Mouse (Mus musculus) G1E-ER4 (cell line): ENCODE data around the gene Naa40. TPM values are rescaled to one million over a fixed set of nuclear protein-coding genes. Genes with fewer than 3 reads are reported as not detected.

Source experiments
- GATA1 ChIP-seq: IDR thresholded peaks from one replicate; pipeline ENCODE4 v1.8.0; 2012; ENCODE audit warnings: low read length, inconsistent platforms
- polyA plus RNA-seq: library from polyadenylated mRNA; stranded (reverse); fragments of >175 nt; gene quantifications from 2 replicates; pipeline ENCODE4 v1.2.3, GENCODE M21; 2012

Gene Naa40
- 54.3 and 70.9 TPM in 2 replicates for polyA plus RNA-seq

DNA sequence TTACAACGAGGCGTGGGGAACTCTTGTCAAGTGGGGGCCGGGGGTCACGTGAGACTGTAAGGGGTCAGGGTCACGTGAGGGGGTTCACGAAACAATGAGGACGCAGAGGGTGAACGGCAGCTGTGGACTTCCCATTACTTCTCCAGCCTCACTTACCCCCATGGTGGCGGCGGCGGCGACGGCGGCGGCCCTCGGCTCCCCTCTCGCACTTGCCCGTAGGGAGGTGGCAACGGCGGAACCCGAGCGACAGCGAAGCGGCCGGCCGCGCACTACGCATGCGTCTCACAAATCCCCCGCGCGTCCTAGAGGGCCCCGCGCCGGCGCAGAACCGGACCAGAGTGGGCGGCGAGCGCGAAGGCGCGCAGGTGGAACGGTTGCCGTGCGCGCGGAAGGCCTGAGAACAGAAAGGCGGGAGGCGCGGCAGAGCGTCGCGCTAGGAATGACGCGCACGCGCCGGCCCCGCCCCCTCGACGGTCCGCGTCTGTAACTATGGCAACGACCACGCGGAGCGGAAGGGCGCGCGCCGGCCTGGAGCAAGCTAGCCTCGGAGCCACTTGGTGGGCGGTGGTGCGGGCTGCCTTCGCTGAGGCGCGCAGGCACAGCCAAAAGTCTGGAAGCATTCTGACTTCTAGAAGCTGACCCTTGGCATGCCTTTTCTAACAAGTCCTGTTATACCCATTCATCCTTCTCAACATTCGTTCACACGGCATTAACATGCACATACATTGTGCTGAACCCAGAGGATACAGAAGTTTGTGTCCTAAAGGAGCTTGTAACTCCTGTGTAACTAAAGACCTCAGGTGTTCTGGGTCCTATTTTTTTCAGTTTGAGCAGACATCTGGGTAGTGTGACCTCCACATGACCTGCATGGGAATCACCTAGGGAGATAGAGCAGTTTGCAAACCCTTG is at the start of gene Naa40:
Gene Naa40 (minus strand): TSS at position 402 of the 909 bp plus-strand sequence.
- TF ChIP-seq GATA1 = no peak

- TF ChIP-seq GATA1 = no peak
These were observed 48.8 kb upstream of the Naa40 start for GRCm38 (mm10) chr19:7289767-7290166.

- TF ChIP-seq GATA1 = no peak
These were observed 47.3 kb upstream of the Naa40 start for GRCm38 (mm10) chr19:7288288-7288687.

- TF ChIP-seq GATA1 = no peak
These were observed 45.8 kb upstream of the Naa40 start for GRCm38 (mm10) chr19:7286563-7287315.

GRCm38 (mm10) chr19:7280557-7281330 is 39.8 kb upstream of the Naa40 start:
- TF ChIP-seq GATA1 = no peak

DNA sequence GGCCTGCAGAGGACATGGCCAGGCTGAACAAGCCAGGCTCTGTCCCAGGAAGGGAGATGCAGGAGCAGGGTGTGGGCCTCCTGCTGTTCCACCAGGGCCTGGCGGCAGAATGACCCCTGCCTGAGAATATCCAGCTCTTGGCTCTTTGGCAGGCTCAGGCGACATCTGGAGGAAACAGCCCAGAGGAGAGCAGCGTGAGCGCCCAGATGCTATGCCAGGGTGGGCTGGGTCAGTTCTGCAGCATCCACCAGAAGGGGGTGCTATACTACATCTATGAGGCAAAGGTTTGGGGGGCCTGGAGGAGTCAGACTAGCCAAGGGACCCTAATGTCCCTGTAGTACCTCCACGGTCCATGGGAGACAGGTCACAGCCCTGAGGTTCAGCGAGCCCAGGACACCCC is 38.1 kb upstream of the Naa40 start:
- no peak for TF ChIP-seq GATA1

DNA sequence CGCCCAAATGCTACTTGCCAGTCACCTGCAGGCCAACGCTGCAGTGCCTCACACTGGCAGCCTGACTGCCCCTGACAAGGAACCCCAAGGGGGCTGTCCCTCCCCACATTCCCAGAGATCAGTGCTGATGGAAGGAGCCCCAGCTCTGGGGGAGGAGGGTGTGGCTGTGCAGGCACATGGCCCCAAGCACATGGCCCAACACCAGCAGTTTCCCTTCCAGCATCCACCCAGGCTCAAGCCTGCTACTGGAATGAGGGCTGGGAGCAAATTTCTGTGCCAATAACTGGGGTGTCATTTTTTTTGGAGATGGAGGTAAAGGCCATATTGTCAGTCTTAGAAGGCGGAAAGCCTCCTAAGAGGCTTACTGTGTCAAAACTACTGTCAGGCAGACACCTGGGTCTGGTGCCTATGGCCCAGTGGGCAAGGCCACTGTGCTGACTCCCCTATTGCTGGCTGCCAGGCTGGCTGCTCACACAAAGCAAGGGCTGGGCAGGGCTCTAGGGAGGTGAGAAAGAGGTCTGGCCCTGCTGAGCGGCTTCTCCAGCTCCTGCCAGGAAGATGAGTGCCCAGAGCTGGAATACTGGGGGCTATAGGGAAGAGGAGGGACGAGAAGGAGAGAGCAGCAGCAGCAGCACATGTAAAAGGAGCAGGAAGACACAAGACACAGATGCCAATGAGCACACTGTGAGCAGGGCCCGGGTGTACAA is 37.4 kb upstream of the Naa40 start:
- TF ChIP-seq GATA1 = no peak

- no peak for TF ChIP-seq GATA1
These were observed 35.8 kb upstream of the Naa40 start for GRCm38 (mm10) chr19:7276796-7277195.

- TF ChIP-seq GATA1 = no peak
These were observed 35.2 kb upstream of the Naa40 start for GRCm38 (mm10) chr19:7276053-7276659.

DNA sequence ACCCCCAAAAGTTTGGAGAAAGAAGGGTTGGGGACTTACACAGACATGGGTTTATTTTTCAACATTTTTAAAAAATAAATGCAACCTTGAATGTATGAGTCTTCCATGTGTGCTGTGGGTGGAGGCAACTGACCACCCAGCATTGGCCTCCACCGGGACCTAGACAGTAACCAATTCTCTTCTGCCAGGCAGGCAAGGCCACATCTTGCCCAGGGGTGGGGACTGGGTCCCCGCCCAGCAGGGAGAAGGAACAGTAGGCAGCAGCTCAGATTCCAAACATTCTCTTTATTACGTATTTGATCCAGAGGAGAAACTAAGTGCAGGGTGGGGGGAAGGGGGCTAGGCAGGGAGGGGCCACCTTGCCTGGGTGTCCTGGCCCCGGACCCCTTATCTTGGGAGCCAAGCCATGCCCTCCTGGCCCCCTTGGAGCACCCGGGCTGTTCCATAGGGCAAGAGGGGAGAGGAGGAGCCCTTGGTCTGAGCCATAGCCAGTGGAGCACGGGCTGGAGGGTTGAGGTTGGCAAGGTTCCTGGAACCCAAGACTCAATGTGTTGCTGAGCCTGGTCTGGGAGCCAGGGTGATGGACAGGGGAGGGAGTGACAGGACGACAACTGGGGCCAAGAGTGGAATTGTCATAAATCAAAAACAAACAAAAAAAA is 34.3 kb upstream of the Naa40 start:
- TF ChIP-seq GATA1 = no peak

DNA sequence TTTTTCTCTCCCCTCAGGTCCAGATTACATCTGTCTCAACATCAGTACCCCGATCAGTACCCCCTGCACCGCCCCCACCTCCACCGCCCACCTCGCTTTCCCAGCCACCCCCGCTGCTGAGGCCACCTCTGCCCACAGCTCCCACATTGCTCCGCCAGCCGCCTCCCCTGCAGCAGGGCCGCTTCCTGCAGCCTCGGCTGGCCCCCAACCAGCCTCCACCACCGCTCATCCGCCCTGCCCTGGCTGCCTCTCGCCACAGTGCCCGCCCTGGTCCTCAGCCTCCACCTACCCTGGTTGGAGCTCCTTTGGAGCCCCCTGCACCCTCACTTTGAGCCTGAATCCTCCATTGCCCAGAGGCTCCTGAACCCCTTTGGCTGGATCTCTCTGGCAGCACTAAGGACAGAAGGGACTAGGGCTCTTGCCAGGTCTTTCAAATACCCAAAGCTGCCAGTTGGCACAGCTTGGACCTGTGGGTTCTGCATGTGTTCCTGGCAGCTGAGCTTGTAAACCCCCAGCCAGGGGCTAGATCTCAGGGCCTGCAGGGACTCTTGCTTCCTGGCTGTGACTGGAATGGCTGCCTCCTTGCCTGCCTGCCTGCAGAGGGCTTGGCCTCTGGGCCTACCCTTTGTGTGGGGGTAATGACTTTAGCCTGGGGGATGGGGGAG is 33.5 kb upstream of the Naa40 start:
- TF ChIP-seq GATA1 = no peak

- TF ChIP-seq GATA1 = no peak
These were observed 32.5 kb upstream of the Naa40 start for GRCm38 (mm10) chr19:7273486-7273885.

DNA sequence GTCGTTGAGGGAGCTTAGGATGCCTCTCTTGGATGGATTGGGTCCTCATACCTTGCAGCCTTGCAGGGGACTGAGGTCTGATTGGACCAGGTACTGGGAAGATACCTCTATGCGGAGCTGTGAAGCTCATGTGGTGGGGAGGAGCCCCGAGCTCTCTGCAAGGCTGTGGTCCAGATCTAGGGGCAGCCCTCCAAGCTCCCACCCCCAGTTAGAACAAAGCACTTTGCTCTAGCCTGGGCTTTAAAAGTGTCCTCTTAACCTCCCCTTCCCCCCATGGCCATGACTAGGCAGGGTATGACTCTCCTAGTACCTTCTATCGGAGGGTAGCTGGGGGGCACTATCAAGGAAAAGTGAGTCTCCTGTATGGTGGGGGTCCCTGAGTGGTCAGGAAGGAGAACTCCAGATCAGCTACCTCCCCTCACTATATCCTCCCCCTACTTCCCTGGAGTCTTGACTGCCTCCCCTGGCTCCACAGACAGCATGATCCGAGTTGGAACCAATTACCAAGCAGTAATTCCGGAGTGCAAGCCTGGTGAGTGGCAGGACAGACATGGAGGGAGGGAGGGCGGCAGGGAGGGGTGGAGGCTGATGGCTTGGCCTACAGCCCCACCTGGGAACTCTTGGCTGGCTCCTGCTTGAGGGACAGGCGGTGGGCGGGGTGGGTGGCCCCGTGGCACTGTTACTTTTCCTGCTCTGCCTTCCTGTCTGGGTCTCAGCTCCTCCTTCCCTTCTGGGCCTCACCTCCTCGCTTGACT is 28.5 kb upstream of the Naa40 start:
- no peak for TF ChIP-seq GATA1
